Mouse (Mus musculus) embryonic facial prominence, embryonic 12.5 days (tissue): Measurements from ENCODE around the gene Eif1ad. TPM values are rescaled to one million over a fixed set of nuclear protein-coding genes. Genes with fewer than 3 reads are reported as not detected.

Source experiments
- ATAC-seq: fragments of 200-750 bp; cut with Nextera tagmentation; 2 replicates; pipeline ENCODE4 v1.8.0; 2017; ENCODE audit not compliant: insufficient number of reproducible peaks, insufficient read depth, low FRiP score, low TSS enrichment
- H3K27ac ChIP-seq: fragments of 300-500 bp; sonication (generic); 2 replicates; pipeline ENCODE4 v1.5.1; 2016; ENCODE audit warnings: mild to moderate bottlenecking
- H3K27me3 ChIP-seq: fragments of 300-500 bp; sonication (generic); 2 replicates; pipeline ENCODE4 v1.6.1; 2016; ENCODE audit warnings: mild to moderate bottlenecking, moderate library complexity
- H3K36me3 ChIP-seq: fragments of 300-500 bp; sonication (generic); 2 replicates; pipeline ENCODE4 v1.6.1; 2016; ENCODE audit warnings: mild to moderate bottlenecking
- H3K4me1 ChIP-seq: fragments of 300-500 bp; sonication (generic); 2 replicates; pipeline ENCODE4 v1.6.1; 2016
- H3K4me2 ChIP-seq: fragments of 300-500 bp; sonication (generic); replicated peaks from 2 replicates; pipeline ENCODE4 v1.6.1; 2016; ENCODE audit warnings: mild to moderate bottlenecking, moderate library complexity
- H3K4me3 ChIP-seq: fragments of 300-500 bp; sonication (generic); 2 replicates; pipeline ENCODE4 v1.5.1; 2016; ENCODE audit warnings: mild to moderate bottlenecking
- H3K9ac ChIP-seq: fragments of 300-500 bp; sonication (generic); 2 replicates; pipeline ENCODE4 v1.6.1; 2016; ENCODE audit warnings: mild to moderate bottlenecking, moderate library complexity
- H3K9me3 ChIP-seq: fragments of 300-500 bp; sonication (generic); 2 replicates; pipeline ENCODE4 v1.6.1; 2016; ENCODE audit warnings: mild to moderate bottlenecking, moderate library complexity
- WGBS: fragments of 180-500 bp; shearing (Covaris S2); methylation state at CpG from one replicate; pipeline ENCODE4 v1.1.7; 2016; 5-methylcytosine and 5-hydroxymethylcytosine counted together
- polyA plus RNA-seq: library from polyadenylated mRNA; unstranded; fragments of >200 nt; fragmentation: Nextera tagmentation; extraction: Ambion mirVana; gene quantifications from 2 replicates; pipeline ENCODE4 v1.2.1, GENCODE M21; 2016

Gene Eif1ad
- polyA plus RNA-seq, 1 experiment from 2014 or later: 66.8 TPM

DNA sequence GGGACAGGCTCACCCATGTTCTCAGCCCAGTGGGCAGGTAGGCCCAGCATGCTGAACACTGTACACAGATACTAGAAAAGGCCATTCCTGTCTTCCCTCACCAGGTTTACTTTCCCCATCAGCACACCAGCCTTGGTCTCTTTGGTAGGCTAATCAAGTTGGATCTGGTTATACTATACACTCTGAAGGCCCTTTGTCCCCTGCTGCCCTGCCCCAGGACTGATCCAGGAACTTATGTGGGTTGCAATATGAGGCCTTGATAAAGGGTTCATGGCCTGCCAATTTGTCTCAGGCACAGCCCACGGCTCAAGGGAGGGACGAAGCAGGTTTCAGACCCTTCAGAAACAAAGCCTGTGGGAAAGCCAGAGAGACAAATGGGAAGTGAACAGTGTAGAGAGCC is 12.9 kb upstream of the Eif1ad start:
- Histone ChIP-seq H3K9ac (no peak overlapping the region), H3K27ac (no peak overlapping the region), H3K27me3 (peaks cover 11% of the 10 kb centered on the region), H3K9me3 (no peaks in the 10 kb centered on the region), H3K4me3 (no peak overlapping the region), H3K4me1 (0 out of 2 replicates have a peak, but pooled peaks cover 5% of the 10 kb centered on the region), H3K4me2 (no peak overlapping the region), H3K36me3 (no peaks in the 10 kb centered on the region)
- ATAC-seq: no peak
- 75% methylated on average over 2 of the region's 2 CpGs for WGBS

GRCm38 (mm10) chr19:5356080-5356479 is 10.5 kb upstream of the Eif1ad start:
- no peak for ATAC-seq
- H3K36me3 ChIP-seq: no peaks in the 10 kb centered on the region

DNA sequence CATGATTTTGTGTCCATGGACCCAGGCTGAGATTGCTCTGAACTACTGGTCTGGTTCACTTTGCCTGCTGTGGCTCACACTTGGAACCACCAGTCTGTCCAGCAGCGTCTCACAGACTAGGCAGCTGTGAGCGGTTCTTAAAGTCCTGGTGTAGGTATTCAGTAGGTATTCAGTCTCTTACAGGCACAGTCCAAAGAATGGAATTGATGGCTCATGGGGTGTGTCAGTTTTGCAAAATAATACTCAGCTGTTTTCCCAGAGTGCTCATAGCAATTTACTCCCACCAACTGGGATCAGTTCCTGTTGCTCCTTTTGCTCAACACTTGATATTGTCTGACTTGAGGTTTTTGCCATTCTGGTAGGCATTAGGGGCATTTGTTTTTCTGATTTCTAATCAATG is 4.4 kb upstream of the Eif1ad start:
- ATAC-seq: no peak

More at GRCm38 (mm10) chr19:5356080-5356479, 10.5 kb upstream of the Eif1ad start:
- H3K27ac ChIP-seq: no peak overlapping the region
- no CpG with 5 or more reads among the region's 1 CpGs for WGBS
- no peaks in the 10 kb centered on the region for H3K4me1 ChIP-seq
- no peak overlapping the region for H3K4me2 ChIP-seq
- no peaks in the 10 kb centered on the region for H3K9me3 ChIP-seq
- no peak overlapping the region for H3K4me3 ChIP-seq
- H3K27me3 ChIP-seq: no peaks in the 10 kb centered on the region
- H3K9ac ChIP-seq: no peak overlapping the region

DNA sequence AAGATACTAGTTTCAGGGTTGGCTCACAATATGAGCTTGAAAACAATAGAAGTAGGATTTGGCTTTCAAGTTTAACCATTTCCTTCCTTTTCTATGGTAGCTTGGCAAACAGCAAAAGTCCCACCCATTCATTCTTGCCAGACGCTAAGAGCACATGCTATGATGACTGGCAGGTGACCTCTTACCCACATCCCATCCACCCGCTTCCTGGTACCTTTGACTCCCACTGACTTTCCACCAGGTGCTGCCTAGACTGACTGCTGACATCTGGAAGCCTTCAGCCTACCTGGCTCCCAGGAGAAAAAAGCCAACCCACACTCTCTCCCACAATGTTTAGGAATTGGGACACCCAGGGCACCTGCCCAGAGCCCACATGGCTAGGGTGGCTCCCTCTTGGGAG is 2.4 kb upstream of the Eif1ad start:
- no peak overlapping the region for H3K27ac ChIP-seq
- H3K9me3 ChIP-seq: no peaks in the 10 kb centered on the region
- 90% methylated on average over 2 of the region's 2 CpGs for WGBS
- H3K4me1 ChIP-seq: peaks cover 14% of the 10 kb centered on the region
- ATAC-seq: no peak
- no peak overlapping the region for H3K9ac ChIP-seq
- H3K4me3 ChIP-seq: no peak overlapping the region
- H3K4me2 ChIP-seq: no peak overlapping the region
- peaks cover 31% of the 10 kb centered on the region for H3K36me3 ChIP-seq
- no peaks in the 10 kb centered on the region for H3K27me3 ChIP-seq

More for the DNA sequence above, 4.4 kb upstream of the Eif1ad start:
- no peaks in the 10 kb centered on the region for H3K9me3 ChIP-seq
- 84% methylated on average over 2 of the region's 2 CpGs for WGBS
- no peaks in the 10 kb centered on the region for H3K27me3 ChIP-seq
- H3K4me3 ChIP-seq: no peak overlapping the region
- H3K27ac ChIP-seq: no peak overlapping the region
- H3K9ac ChIP-seq: no peak overlapping the region
- H3K4me2 ChIP-seq: no peak overlapping the region
- H3K36me3 ChIP-seq: peaks cover 21% of the 10 kb centered on the region
- peaks cover 4% of the 10 kb centered on the region; the same call in 1 of the 2 replicates for H3K4me1 ChIP-seq

- WGBS: 19% methylated on average over 11 of the region's 11 CpGs
- peaks cover 46% of the 10 kb centered on the region for H3K36me3 ChIP-seq
Observed at GRCm38 (mm10) chr19:5365751-5366150, 790 bp upstream of the Eif1ad start.

DNA sequence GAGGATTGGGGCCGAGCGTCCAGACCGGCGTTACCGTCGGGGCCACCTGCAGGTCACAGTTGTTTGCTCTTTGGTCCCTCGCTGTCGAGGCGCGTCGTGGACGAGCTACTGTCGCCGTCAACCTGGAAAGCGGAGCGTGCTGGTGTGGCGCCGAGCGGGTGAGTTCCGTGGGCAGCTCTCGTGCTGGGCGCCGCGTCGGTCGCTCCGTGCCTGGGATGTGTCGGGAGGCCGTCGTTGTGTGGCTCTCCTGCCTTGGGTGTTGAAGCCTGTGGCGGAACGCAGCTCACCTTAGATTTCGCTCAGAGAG is 465 bp downstream of the Eif1ad start, which contains the start of gene Banf1:
Banf1 (minus strand) TSS at position 116 of the 307 bp plus-strand sequence.
- Histone ChIP-seq H3K9ac (peak within 1 kb of the TSS; percentile 89), H3K27me3 (no peaks in the 10 kb centered on the region), H3K4me1 (peaks cover 14% of the 10 kb centered on the region), H3K4me2 (peak within 1 kb of the TSS; percentile 88), H3K4me3 (peak within 1 kb of the TSS; percentile 99), H3K36me3 (peaks cover 55% of the 10 kb centered on the region), H3K9me3 (no peaks in the 10 kb centered on the region), H3K27ac (peak within 1 kb of the TSS; percentile 97)
- WGBS: under 1% methylated on average over 33 of the region's 33 CpGs
- ATAC-seq: no peak; the same call in 1 of the 2 replicates

More at GRCm38 (mm10) chr19:5365751-5366150, 790 bp upstream of the Eif1ad start:
- Histone ChIP-seq H3K27ac (peak overlapping the region; percentile 97), H3K9ac (peak overlapping the region; percentile 89), H3K27me3 (no peaks in the 10 kb centered on the region), H3K4me3 (peak overlapping the region; percentile 99), H3K4me2 (peak overlapping the region; percentile 88), H3K4me1 (peaks cover 14% of the 10 kb centered on the region), H3K9me3 (no peaks in the 10 kb centered on the region)
- no peak for ATAC-seq

DNA sequence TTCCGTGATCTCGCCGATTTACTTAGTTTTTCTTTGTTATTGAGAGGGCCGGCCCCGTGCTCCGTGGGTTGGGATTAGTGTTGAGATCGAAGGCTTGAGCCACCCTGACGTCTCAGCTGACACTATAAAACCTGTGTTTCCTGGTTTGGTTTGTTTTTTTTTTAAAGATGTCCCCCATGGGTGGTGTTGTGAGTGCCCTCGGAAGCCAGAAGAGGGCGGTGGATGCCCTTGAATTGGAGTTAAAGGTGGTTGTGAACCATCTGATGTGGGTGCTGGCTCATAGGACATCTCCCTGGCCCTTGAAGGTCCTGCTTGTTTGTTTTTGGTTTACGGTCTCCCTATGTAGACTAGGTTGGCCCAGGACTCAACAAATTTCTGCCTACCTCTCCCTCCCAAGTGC is 914 bp downstream of the Eif1ad start:
- no peaks in the 10 kb centered on the region for H3K27me3 ChIP-seq
- peaks cover 14% of the 10 kb centered on the region for H3K4me1 ChIP-seq
- no peak for ATAC-seq
- peak overlapping the region; percentile 97 for H3K27ac ChIP-seq
- H3K9ac ChIP-seq: peak overlapping the region; percentile 89
- peaks cover 60% of the 10 kb centered on the region for H3K36me3 ChIP-seq
- no peaks in the 10 kb centered on the region for H3K9me3 ChIP-seq
- peak overlapping the region; percentile 88 for H3K4me2 ChIP-seq
- 9% methylated on average over 11 of the region's 11 CpGs for WGBS
- peak overlapping the region; percentile 99 for H3K4me3 ChIP-seq

- Histone ChIP-seq H3K4me3 (no peak overlapping the region), H3K9me3 (no peaks in the 10 kb centered on the region), H3K4me1 (peaks cover 10% of the 10 kb centered on the region), H3K9ac (no peak overlapping the region), H3K27me3 (no peaks in the 10 kb centered on the region), H3K36me3 (peaks cover 53% of the 10 kb centered on the region), H3K27ac (no peak overlapping the region), H3K4me2 (no peak overlapping the region)
- WGBS: 88% methylated on average over 3 of the region's 3 CpGs
- ATAC-seq: no peak
Observed at GRCm38 (mm10) chr19:5370932-5371331, 4.4 kb downstream of the Eif1ad start.

DNA sequence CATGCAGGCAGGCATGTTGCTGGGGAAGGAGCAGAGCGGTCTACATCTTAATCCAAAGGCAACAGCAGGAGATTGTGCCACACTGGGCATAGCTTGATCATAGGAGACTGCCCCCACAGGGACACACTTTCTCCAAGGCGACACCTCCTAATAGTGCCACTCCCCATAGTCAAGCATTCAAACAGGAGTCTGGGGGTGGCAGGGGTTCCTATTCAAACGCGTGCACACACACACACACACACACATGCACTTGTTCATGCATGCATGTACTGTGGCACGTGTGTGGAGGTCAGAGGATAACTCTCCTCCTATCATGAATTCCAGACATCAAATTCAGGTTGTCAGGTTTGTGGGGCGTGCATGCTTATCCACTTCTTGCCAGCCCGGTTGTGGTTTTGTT is 6.2 kb downstream of the Eif1ad start:
- no peak overlapping the region for H3K27ac ChIP-seq
- H3K4me1 ChIP-seq: peaks cover 7% of the 10 kb centered on the region
- WGBS: 94% methylated on average over 7 of the region's 7 CpGs
- peaks cover 57% of the 10 kb centered on the region for H3K36me3 ChIP-seq
- H3K4me3 ChIP-seq: no peak overlapping the region
- no peak overlapping the region for H3K4me2 ChIP-seq
- no peak overlapping the region for H3K9ac ChIP-seq
- no peaks in the 10 kb centered on the region for H3K27me3 ChIP-seq
- ATAC-seq: no peak
- H3K9me3 ChIP-seq: no peaks in the 10 kb centered on the region

GRCm38 (mm10) chr19:5374177-5374576 is 7.6 kb downstream of the Eif1ad start:
- peaks cover 61% of the 10 kb centered on the region for H3K36me3 ChIP-seq
- WGBS: 83% methylated on average over 4 of the region's 4 CpGs
- H3K4me2 ChIP-seq: no peak overlapping the region
- H3K4me1 ChIP-seq: no peaks in the 10 kb centered on the region
- H3K27ac ChIP-seq: no peak overlapping the region
- no peaks in the 10 kb centered on the region for H3K9me3 ChIP-seq
- ATAC-seq: no peak
- H3K4me3 ChIP-seq: no peak overlapping the region
- H3K9ac ChIP-seq: no peak overlapping the region
- no peaks in the 10 kb centered on the region for H3K27me3 ChIP-seq

DNA sequence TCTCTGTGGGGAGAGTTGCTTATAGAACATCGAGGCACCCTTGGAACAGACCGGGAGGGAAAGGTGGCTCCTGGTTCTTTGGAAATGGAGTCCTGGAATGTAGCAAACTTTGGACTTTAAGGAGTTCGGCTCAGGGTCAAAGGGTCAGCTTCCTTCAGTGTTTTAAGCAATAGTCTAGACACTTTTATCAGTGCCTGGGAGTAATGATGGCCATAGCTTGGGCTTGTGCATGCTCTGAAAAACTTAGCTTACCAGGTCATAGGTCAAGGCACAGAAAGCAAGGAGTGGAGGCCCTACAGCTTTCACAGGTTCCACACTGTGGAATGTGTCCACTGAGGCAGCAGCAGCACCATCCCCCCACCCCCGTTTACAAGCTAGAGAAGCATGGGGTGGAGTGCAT is 8.2 kb downstream of the Eif1ad start:
- Histone ChIP-seq H3K27ac (no peak overlapping the region), H3K36me3 (peaks cover 62% of the 10 kb centered on the region), H3K4me2 (no peak overlapping the region), H3K9ac (no peak overlapping the region), H3K4me1 (no peaks in the 10 kb centered on the region), H3K4me3 (no peak overlapping the region), H3K27me3 (no peaks in the 10 kb centered on the region), H3K9me3 (no peaks in the 10 kb centered on the region)
- ATAC-seq: 0 out of 2 replicates have a peak, but pooled peaks have one; percentile 41
- 78% methylated on average over 4 of the region's 4 CpGs for WGBS

GRCm38 (mm10) chr19:5377446-5377845 is 10.9 kb downstream of the Eif1ad start:
- Histone ChIP-seq H3K9ac (no peak overlapping the region), H3K4me3 (no peak overlapping the region), H3K36me3 (peaks cover 66% of the 10 kb centered on the region), H3K9me3 (no peaks in the 10 kb centered on the region), H3K27ac (no peak overlapping the region), H3K4me2 (no peak overlapping the region), H3K27me3 (no peaks in the 10 kb centered on the region), H3K4me1 (no peaks in the 10 kb centered on the region)
- WGBS: 98% methylated on average over 1 of the region's 1 CpGs
- no peak for ATAC-seq

DNA sequence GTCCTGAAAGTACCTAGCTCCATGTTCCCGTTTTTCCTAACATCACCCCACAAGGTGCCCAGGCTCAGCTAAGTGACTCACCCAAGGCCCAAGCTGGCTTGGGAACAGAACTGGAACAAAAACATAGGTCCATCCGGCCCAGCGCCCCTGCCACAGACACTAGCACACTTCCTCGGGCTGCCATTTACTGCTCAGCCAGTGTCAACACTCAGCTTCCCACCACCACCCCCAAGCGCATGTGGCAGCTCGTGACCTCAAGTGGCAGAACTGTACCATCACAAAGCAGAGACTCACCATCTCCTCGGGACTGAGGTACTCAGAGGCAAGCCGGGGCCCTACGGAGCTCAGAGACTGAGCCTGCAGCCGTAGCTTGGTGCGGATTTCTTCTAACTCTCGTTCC is 16.8 kb downstream of the Eif1ad start:
- H3K27ac ChIP-seq: no peak overlapping the region
- H3K27me3 ChIP-seq: no peaks in the 10 kb centered on the region
- peaks cover 78% of the 10 kb centered on the region for H3K36me3 ChIP-seq
- H3K9me3 ChIP-seq: no peaks in the 10 kb centered on the region
- H3K9ac ChIP-seq: no peak overlapping the region
- no peak overlapping the region for H3K4me2 ChIP-seq
- WGBS: 94% methylated on average over 12 of the region's 12 CpGs
- ATAC-seq: no peak
- H3K4me1 ChIP-seq: peaks cover 16% of the 10 kb centered on the region
- no peak overlapping the region for H3K4me3 ChIP-seq
